Mouse (Mus musculus) layer of hippocampus, adult 9-10 months (tissue): ENCODE results near the gene Fchsd2.
"Not testable (repeated sequence)": the region's sequence is repeated elsewhere in the genome, so short reads cannot be mapped to it uniquely, and the experiment has no call there.

ENCODE experiments used
- DNase-seq: peaks from one replicate; pipeline ENCODE4 v3.0.0; 2022; ENCODE audit warnings: low spot score

Fchsd2 gene

DNA sequence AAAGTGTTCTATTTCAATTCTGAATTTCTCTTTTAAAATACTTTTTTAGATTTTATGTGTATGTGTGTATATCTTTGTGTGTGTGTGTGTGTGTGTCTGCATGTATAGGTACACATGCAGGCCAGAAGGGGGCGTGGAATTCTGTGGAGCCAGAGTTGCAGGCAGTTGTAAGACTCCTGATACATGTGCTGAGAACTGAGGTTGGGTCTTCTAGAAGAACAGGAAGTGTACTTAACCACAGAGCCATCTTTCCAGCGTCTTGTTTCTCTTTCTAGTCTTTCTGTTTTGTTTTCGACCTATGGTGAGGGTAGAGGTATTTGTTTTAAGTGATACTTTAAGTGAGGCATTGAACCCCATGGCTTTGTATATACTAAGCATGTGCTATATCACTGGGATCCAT lies 20.7 kb downstream of the Fchsd2 start:
- DNase-seq, result no peak

DNA sequence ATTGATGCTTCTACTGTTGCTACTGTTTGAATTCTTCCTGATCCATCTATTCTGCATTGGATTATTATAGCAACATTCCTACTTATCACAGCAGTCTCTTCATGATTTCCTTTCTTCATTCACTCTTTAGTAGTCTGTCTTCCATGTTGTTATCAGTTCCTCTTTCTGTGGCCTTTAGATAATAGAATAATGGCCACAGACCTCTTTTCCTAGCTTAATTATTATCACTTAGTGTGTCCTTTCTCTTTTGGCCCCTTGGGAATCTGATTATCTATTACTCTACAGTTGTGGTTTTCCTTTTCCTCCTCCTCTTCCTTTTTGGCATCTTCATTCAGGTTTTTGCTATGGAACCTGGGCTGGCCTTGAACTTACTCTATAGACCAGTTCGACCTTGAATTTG lies 21.7 kb downstream of the Fchsd2 start:
- no peak for DNase-seq

DNA sequence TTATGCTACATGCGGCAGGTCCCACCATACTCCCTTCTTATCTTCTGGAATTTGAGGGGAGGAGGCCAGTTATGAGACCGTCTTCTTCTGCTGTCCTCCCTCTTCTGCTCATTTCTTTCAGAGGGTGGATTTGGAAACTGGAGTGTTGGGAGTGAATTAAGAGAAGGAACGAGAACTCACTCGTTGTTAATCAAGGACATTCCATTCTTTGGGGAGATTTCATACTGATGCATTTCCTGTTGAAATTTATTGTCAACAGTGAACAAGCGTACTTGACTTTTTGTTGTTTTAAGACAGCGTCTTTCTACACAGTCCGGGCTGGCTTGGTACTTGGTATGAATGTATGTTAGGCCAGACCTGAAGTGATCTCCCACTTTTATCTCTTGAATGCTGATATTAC lies 26.7 kb downstream of the Fchsd2 start:
- no peak for DNase-seq

DNA sequence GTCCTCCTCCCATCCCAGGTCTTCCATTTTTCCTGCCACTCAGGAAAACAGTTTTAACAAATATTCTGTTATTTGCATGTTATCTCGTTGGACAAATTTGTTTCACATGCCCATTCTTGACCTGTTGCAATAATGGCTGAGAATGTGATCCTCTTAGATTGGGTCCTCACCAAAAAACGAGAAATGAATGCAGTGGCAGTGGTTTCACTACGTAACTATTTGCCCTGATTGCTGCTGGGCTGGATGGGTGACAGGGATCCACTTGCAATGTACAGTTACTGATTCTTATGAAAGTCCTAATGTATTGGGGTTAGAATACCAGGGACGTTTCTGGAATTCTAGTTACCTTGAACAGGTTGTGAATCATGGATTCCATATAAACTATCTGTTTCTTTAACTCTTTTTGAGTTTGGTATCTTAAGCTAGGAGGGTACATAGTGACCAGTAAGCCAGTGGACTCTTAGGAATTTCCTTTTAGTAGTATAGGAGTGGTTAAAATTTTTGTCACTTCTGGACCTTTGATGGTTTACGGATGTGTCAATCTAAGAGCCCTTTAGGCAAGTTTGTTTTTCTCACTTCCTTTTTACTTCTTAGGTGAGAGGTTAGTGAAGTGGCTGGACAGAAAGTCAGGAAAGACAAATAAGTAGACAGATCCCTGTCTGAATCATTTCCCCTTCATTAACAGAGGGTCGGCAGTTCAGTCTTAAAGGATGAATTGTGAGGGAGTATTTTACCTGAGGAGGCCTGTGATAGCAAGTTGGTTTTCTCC lies 31.1 kb downstream of the Fchsd2 start:
- no peak for DNase-seq

DNA sequence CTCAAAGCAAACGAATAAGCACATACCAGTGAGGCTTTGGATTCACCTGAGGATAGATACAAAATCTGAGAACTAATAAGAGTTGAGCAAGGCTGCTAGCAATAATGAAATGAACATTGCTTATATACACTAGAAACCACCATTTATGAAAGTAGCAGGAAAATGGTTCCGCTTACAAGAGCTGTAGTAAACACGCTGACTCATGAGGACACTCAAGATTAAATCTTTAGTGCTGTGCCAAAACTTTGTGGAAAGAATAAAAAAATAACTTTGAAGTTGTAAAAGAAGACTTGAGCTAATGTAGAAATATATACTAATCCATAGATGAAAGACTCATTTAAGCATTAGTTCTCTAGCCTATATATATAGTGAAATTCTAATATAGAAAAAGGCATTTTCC lies 35.1 kb downstream of the Fchsd2 start:
- DNase-seq, result no peak

DNA sequence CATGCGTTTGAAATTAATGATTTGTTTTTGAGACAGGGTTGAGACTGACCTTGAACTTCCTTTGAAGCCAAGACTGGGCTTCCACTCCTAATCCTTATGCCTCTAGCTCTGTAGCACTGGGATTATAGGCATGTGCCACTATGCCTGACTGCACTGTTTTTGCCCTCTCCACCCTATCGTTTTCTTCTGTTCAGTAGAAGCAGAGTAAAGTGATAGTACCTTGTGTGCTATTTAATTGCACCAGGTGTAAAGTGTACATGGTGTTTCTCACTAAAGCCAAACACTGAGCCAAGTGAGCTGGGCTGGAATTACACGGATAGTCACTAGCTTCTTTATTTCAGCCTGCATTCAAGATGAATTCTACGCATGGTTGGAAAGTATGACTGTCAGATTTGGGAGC lies 35.9 kb downstream of the Fchsd2 start:
- DNase-seq, result no peak

DNA sequence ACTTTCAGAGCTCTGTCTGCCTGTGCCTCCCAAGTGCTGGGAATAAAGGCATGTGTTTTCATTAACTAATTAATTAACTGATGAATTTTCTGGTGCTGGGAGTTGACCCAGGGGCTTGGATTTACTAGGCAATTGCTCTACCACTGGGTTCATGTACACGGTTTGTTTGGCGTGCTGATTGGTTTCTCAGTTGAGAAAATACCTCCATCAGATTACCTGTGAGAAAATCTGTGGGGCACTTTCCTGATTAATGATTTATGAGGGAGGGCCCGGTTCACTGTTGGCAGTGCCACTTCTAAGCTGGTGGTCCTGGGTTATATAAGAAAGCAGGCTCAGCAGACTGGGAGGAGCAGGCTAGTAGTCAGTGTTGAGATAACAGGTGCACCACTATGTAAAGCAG lies 38.0 kb downstream of the Fchsd2 start:
- DNase-seq, result no peak

DNA sequence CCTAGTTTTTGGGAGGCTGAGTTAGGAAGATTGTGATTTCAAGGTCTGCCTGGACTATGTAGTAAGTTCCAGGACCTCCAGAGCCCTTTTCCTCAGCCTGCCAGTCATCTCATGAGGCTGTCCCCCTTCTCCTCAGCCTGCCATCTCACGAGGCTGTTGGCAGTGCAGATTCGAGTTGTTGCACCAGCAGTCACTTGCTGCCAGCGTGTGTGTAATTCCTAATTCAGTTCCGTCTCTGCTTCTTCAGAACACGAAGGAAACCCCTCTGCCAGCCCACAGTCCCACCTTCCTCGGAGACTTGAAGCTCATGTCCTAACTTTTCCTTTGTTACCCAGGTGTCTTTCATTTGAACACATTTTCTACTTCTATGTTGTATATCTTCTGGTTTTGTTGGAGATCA lies 38.6 kb downstream of the Fchsd2 start:
- DNase-seq, result no peak

DNA sequence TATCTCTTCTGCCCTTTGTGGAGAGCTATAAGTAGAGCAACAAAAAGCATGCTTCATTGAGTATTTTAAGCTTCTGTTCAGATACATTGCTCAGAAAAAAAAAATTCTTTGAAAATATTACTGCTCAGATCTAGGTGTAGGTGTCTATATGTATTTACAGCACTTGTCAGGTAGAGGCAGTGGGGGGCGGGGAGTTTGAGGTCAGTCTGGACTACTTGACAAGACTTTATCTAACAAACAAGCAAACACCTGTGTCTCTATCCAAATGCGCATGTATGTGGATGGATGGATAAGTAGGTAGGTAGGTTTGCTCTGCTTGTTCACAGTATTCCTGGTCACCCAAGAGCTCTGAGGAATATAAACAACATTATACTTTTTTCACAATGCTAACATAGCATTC lies 40.9 kb downstream of the Fchsd2 start:
- DNase-seq, result no peak

DNA sequence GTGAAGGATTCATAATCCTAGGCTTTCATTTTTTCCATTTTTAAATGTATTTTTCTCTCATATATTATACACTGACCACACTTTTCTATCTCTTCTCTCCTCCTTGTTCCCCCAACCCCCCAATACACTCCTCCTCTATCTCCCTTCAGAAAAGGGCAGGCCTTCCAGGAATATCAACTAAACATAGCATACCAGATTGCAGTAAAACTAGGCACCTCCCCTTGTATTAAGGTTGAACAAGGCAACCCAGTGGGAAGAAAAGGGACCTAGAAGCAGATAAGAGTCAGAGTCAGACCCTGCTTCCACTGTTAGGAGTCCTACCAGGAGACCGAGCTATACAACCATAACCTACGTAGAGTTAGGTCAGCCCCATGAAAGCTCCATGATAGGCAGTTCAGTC lies 41.5 kb downstream of the Fchsd2 start:
- no peak for DNase-seq

DNA sequence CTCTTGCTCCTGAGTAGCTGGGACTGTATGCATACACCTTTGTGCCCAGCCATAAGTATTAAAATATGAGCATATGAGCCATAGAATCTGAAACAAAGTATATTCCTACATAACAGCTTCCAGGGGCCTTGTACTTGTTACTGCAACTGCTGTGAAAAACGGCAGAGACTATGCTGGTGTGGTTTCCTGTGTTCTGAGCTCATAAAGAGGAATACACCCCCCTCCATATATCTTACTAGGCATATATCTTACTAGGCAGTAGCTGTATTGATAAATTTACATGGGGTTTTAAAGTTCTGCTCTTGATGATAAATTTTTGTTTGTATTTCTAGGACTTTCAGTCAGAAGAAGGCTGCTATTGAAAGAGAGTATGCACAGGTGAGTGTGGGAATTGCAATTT lies 46.2 kb downstream of the Fchsd2 start:
- DNase-seq, result no peak

DNA sequence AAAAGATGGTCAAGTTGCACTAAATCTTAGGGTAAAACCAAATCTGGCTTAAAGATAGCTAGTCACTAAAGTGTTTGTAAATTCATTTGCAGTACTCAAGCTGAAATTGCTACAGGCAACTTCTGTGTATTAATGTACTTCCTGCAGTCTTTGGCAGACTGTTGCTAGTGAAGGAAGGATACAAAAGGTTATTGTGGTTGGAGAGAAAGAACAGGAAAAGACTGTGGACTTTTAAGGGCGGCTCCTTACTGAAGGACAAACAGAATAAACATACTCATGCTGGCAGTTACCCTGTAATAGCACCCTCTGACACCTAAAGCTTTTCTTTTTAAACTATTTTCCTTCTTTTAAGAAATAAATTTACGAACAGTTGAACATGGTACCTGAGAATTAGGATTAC lies 50.2 kb downstream of the Fchsd2 start:
- DNase-seq, result no peak

DNA sequence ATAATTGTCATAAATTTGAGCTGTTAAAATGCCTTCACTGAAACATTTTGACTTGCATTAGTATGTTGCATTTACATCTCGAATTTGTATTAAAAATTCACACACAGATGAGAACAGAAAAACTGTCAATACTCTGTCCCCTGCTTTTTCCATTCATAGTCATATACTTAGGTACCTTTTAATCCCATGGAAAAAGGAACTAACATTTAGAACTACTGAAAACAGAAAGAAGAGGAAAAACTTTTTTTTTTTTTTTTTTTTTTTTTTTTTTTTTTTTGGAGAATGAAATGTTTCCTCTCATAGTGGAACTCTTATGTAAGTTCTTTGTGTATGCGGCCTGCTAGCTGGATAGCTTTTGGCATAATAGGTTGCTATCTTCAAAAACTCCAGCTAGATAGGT lies 51.6 kb downstream of the Fchsd2 start:
- DNase-seq, result no peak

DNA sequence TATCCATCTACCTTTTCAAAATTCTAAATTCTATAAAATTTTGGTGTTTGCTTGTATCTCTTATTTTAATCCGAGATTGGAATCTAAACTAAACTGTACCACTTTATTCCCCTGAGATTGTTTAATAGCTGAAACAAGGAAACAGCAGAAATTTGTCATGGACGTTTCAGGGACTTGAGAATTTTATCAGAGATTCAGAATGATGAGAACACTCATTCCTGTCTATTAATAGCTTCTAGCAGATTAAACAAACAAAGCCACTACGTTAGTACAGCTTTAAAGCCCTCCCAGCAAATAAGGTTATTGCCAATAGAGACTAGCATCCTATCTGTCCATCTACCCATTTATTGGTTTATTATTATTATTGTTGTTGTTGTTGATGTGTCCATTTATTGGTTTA lies 56.4 kb downstream of the Fchsd2 start:
- no peak for DNase-seq

DNA sequence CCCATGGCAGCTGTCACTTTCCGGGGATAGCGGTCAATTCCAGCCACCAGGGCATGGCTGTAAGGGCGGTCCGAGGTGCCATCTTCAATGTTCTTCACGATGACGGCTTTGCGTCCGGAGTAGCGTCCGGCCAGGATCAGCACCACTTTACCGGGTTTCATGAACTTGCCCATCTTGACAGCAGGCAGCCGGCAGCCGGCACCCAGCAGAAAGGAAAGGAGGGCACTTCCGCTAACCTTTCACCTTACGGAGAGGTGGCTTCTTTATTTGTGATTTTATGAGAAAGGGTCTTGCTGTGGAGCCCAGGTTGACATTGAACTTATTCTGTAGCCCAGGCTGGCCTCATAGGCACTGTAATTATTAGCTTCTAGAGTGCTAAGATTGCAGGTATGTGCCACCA lies 62.2 kb downstream of the Fchsd2 start:
- DNase-seq, result not testable (repeated sequence)

DNA sequence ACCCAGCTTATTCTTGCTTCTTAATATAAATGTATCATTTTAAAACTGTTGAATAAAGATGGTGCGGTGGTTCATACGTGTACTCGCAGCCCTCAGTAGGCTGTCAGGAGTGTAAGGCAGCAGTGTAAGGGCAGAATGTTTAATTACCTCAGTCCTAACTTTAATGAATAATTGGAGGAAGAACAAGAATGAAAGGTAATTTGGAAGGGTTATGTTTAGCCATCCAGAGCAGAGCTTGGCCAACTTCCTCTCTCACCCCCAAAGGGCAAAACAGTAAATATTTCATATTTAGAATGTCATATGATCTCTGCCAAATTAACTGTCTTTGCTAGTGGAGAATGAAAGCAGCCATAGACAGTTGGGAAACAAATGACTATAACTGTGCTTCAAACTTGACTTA lies 62.6 kb downstream of the Fchsd2 start:
- DNase-seq, result no peak

DNA sequence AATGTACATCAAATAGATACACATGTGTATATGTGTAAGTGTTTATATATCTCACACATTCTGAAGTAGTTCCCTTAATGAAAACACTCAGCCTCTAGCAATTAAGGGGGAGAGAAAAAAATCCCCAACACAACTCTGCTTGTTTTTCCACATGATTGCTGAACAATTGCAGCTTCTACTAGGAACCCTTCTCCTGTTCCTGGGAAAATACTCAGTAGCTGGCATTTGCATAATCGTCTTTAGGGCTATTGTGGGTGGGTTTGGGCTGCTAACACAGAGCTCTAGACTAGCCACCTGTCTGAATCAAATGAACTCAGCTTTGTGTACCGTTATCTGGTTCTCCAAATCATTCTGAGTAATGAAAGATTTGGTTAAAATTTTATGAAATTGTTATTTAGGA lies 67.6 kb downstream of the Fchsd2 start:
- DNase-seq, result no peak

DNA sequence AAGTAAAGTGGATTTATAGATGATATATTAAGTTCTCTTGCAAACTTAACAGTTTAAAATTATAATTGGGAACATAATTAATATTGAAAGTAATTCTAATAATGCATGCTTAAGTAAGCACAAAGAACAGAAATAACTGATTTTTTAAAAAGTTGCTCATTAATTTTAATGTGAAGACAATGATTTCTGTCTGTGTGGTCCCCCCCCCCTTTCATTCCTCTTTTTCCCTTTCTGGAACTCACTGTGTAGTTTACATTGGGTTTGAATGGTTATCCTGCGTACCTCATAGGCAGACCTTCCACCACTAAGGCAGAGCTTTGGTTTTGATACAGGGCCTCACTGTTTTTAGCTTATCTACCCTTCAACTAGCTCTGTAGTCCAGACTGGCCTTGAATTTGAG lies 70.1 kb downstream of the Fchsd2 start:
- DNase-seq, result no peak

DNA sequence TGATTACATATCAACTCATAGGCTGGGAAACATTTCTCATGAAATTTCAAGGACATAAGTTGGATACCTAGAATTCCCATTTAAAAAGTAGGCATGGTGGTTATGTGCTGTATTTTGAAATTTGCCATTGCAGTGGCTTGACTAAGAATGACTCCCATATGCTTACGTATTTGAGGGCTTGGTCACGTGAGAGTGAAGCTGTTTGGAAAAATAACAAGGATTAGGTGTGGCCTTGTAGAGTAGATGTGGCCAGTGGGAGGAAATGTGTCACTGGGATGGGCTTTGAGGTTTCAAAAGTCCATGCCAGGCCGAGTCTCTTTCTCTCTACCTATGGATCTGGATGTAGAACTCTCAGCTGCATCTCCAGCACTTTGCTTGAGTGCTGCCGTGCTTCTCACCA lies 71.2 kb downstream of the Fchsd2 start:
- no peak for DNase-seq

DNA sequence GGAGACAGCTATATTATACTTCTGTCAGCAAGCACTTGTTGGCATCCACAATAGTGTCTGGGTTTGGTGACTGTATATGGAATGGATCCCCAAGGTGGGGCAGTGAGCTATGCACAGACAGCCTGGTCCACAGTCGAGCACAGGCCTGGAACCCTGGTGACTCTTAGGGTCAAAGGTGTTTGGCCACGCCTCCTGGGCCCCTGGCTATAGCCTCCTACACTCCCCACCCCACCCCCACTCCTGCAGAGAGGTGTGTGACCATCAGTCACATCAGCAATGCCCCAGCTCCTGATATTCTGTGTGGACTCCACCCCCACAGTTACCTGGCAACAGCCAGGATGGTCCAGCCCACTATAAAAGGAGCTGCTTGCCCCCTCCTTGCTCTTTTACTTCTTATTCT lies 73.9 kb downstream of the Fchsd2 start:
- no peak for DNase-seq

DNA sequence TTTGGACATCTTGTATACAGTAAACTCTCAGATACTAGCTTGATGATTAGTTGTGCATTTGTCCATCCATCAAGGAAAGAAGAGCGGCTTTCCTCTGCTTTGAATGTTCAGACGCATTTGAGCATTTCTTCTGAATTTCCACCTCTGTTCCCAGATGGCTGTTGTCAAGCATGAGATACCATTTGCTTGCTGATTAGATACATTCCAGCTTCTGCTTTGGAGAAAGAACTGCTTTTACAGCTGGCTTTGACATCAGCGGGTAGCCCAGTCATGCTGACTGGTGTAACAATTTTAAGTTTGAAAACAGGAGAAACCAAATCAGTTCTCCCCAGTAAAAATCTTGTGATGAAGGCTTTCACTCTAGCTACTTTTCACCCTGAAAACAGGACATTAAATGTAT lies 77.8 kb downstream of the Fchsd2 start:
- no peak for DNase-seq

DNA sequence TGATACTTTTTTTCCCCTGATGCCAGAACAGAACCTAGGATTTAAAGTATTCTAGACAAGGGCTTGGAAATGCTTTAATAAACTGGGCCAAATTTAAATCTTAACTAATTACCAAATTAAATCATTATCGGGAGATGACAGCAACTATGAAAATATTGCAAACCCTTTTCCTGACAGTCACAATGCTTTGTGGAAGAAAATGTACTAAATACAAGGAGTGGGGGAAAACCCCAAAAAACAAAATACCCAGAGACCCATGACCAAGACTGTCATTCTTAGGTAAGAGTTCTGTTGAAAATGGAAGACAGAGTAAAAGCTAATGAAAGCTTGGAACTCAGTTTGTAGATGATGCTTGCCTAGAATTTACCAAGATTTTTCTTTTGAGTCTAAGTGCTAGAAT lies 78.3 kb downstream of the Fchsd2 start:
- no peak for DNase-seq

DNA sequence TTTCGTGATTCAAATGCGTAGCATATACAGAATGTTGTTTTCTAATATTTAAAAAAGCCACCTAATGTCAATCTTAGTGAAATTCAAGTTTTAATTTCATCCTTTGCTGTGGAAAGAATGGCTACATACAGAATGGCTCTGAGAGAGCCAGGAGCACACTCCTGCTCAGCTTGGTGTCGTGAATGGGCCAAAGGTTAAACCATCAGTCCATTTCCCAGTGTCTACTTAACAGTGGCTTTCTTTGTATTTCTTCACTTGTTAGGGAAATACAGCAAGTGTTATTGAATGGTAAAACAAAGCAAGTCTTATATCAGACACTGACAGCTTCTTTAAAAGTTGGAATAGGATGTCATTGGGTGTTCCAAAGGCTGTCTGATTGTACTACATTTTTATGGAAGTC lies 80.7 kb downstream of the Fchsd2 start:
- DNase-seq, result no peak

DNA sequence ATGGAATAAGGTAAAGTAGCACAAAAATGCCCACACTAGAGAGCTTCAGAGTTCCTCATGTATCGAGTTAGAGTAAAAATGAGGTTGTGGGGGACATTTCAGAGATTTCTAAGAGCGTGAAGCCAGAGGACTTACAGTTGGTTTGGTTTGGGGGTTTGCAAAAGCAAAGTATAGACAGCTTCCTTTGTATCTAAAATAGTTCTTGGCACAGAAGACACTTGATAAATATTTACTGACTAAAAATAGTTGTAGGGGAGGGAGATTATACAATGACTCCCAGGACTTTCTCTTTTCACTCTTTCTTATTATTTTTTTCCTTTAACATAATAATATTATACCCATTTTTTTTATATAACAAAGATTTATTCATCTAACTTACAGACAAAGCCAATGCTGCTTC lies 86.1 kb downstream of the Fchsd2 start:
- DNase-seq, result no peak
